Mouse (Mus musculus) limb, embryonic 11.5 days (tissue): ENCODE measurements around the gene Sash1. TPM values are rescaled to one million over a fixed set of nuclear protein-coding genes. Genes with fewer than 3 reads are reported as not detected.

ENCODE experiments used
- ATAC-seq: fragments of 200-750 bp; cut with Nextera tagmentation; 2 replicates; pipeline ENCODE4 v1.8.0; 2017; ENCODE audit warnings: low read depth; ENCODE audit not compliant: insufficient number of reproducible peaks, low FRiP score, low TSS enrichment
- DNase-seq: peaks from one replicate; pipeline ENCODE4 v3.0.0-alpha.2; 2015; ENCODE audit warnings: low spot score
- H3K27ac ChIP-seq: fragments of 300-500 bp; sonication (generic); replicated peaks from 2 replicates; pipeline ENCODE4 v1.5.1; 2014; ENCODE audit warnings: low read depth, mild to moderate bottlenecking, low read length
- H3K27me3 ChIP-seq: fragments of 300-500 bp; sonication (generic); 2 replicates; pipeline ENCODE4 v1.6.1; 2014; ENCODE audit warnings: mild to moderate bottlenecking, low read length, mixed read lengths; ENCODE audit not compliant: control insufficient read depth, insufficient read depth
- H3K36me3 ChIP-seq: fragments of 300-500 bp; sonication (generic); 2 replicates; pipeline ENCODE4 v1.6.1; 2014; ENCODE audit warnings: mild to moderate bottlenecking, low read length, moderate library complexity, mixed read lengths; ENCODE audit not compliant: control insufficient read depth, insufficient read depth
- H3K4me1 ChIP-seq: fragments of 300-500 bp; sonication (generic); 2 replicates; pipeline ENCODE4 v1.6.1; 2014; ENCODE audit warnings: low read length, mixed read lengths; ENCODE audit not compliant: control insufficient read depth, insufficient read depth
- H3K4me2 ChIP-seq: fragments of 300-500 bp; sonication (generic); 2 replicates; pipeline ENCODE4 v1.6.1; 2014; ENCODE audit warnings: low read depth, mild to moderate bottlenecking, moderate library complexity; ENCODE audit not compliant: severe bottlenecking
- H3K4me3 ChIP-seq: fragments of 300-500 bp; sonication (generic); 2 replicates; pipeline ENCODE4 v1.5.1; 2014; ENCODE audit warnings: low read depth, low read length
- H3K9ac ChIP-seq: fragments of 300-500 bp; sonication (generic); 2 replicates; pipeline ENCODE4 v1.6.1; 2014; ENCODE audit warnings: mild to moderate bottlenecking, low read length
- H3K9me3 ChIP-seq: fragments of 300-500 bp; sonication (generic); 2 replicates; pipeline ENCODE4 v1.6.1; 2016; ENCODE audit warnings: low read length; ENCODE audit not compliant: control insufficient read depth
- WGBS: fragments of 180-500 bp; shearing (Covaris S2); extraction: QIAGEN DNeasy Blood & Tissue Kit; methylation state at CpG from one replicate; pipeline ENCODE4 v1.1.7; 2014; 5-methylcytosine and 5-hydroxymethylcytosine counted together
- polyA plus RNA-seq: library from polyadenylated mRNA; unstranded; fragments of >200 nt; fragmentation: Nextera tagmentation; extraction: Ambion mirVana; gene quantifications from 2 replicates; pipeline ENCODE4 v1.2.1, GENCODE M21; 2014

Gene Sash1
- polyA plus RNA-seq, 1 experiment from 2014 or later = 5.2 TPM

DNA sequence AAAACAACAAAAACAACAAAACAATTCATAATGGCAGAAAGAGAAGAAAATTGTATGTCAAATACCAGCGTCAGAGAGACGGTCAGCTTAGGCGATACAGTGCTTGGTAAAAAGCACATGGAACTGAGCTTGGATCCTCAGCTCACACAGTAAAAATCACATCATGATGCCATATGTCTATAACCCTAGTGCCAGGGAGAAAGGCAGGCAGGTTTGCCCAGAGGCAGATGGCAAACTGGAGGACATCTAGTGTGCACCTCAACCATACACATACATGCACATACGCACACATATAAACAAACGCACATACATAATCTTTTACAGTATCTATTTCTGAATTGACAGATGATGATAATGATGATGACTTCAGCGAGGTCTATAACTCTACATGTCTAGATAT, 96.8 kb downstream of the Sash1 start:
- WGBS = 94% methylated on average over 6 of the region's 6 CpGs
- DNase-seq (no peak), ATAC-seq (no peak)
- Histone ChIP-seq H3K27me3 (no peaks in the 10 kb centered on the region), H3K4me2 (no peak overlapping the region), H3K4me1 (peaks cover 2% of the 10 kb centered on the region; the same call in 1 of the 2 replicates), H3K36me3 (no peaks in the 10 kb centered on the region), H3K4me3 (no peak overlapping the region), H3K9me3 (no peaks in the 10 kb centered on the region), H3K9ac (no peak overlapping the region), H3K27ac (no peak overlapping the region)

DNA sequence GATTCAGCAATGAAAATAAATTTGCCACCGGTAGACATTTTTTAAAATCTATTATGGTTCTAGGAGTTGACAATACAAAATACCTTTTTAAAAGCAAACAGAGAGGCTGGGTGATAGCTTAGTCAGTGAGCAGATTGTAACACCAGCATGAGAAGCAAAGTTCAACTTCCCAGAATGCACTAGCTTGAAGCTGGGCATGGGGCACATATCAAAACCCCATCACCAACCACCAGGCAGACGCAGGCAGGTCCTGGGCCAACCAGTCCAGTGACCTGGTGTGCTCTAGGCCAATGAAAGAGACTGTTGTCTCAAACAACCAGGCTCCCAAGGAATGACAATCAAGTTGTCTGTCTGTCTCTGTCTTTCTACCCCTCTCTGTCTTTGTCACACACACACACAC, 98.6 kb downstream of the Sash1 start:
- 0 out of 2 replicates have a peak, but pooled peaks cover 2% of the 10 kb centered on the region for H3K36me3 ChIP-seq

DNA sequence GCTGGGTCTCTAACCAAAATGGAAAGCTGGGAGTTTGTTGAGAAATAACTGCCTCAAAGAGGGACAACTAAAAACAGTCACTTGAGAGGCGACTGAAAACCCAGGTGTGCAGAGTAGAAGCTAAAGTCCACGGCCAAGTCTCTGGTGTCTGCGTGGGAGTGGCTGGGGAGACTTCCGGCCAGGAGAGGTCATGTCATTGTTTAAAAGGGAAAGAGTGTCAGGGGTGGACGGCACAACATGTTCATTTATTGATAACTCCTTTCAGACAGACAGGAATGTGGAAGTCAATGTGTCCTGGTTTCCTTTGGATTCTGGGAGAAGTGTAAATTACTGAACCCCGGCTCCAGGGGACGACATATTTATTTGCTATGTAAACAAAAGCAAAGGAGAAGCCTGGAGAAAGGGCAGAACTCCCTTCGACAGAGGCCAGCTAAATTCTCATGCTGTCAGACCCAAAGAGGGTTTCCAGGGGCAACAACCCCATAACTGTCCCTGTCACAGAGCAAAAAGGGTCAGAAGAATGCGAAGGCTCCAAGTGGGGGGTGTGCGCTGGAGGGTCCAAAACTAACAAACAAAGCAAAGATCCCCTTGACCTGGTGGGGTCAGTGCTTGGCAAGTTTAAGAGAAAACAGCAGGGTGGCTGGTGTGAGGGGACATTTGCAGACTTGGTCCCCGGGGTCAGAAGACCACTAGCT, 100.3 kb downstream of the Sash1 start:
- Histone ChIP-seq H3K9me3 (no peaks in the 10 kb centered on the region), H3K4me1 (peaks cover 2% of the 10 kb centered on the region; the same call in 1 of the 2 replicates), H3K27ac (no peak overlapping the region), H3K27me3 (no peaks in the 10 kb centered on the region), H3K36me3 (0 out of 2 replicates have a peak, but pooled peaks cover 2% of the 10 kb centered on the region), H3K4me2 (no peak overlapping the region), H3K9ac (no peak overlapping the region), H3K4me3 (no peak overlapping the region)
- ATAC-seq (no peak), DNase-seq (no peak)
- 52% methylated on average over 11 of the region's 11 CpGs for WGBS

More for the DNA sequence above, 98.6 kb downstream of the Sash1 start:
- DNase-seq (no peak), ATAC-seq (no peak)
- H3K4me1 ChIP-seq = peaks cover 2% of the 10 kb centered on the region; the same call in 1 of the 2 replicates
- H3K9ac ChIP-seq = no peak overlapping the region
- no peak overlapping the region for H3K4me2 ChIP-seq
- H3K4me3 ChIP-seq = no peak overlapping the region
- no peaks in the 10 kb centered on the region for H3K27me3 ChIP-seq
- no peaks in the 10 kb centered on the region for H3K9me3 ChIP-seq
- no peak overlapping the region for H3K27ac ChIP-seq
- 93% methylated on average over 2 of the region's 2 CpGs for WGBS

GRCm38 (mm10) chr10:8781876-8782372, 103.9 kb downstream of the Sash1 start:
- Histone ChIP-seq H3K36me3 (0 out of 2 replicates have a peak, but pooled peaks cover 2% of the 10 kb centered on the region), H3K4me1 (peaks cover 2% of the 10 kb centered on the region; the same call in 1 of the 2 replicates), H3K27ac (no peak overlapping the region), H3K4me2 (no peak overlapping the region), H3K4me3 (no peak overlapping the region), H3K27me3 (no peaks in the 10 kb centered on the region), H3K9ac (no peak overlapping the region), H3K9me3 (no peaks in the 10 kb centered on the region)
- ATAC-seq (no peak), DNase-seq (no peak)
- WGBS = 80% methylated on average over 10 of the region's 10 CpGs

- DNase-seq (no peak), ATAC-seq (no peak)
- H3K9ac ChIP-seq = no peak overlapping the region
- 0 out of 2 replicates have a peak, but pooled peaks cover 2% of the 10 kb centered on the region for H3K36me3 ChIP-seq
- H3K4me3 ChIP-seq = no peak overlapping the region
- no peak overlapping the region for H3K27ac ChIP-seq
- no peaks in the 10 kb centered on the region for H3K4me1 ChIP-seq
- no peaks in the 10 kb centered on the region for H3K9me3 ChIP-seq
- WGBS = 94% methylated on average over 4 of the region's 4 CpGs
- H3K4me2 ChIP-seq = no peak overlapping the region
- H3K27me3 ChIP-seq = no peaks in the 10 kb centered on the region
Measured at GRCm38 (mm10) chr10:8779842-8780241, 106.0 kb downstream of the Sash1 start.

DNA sequence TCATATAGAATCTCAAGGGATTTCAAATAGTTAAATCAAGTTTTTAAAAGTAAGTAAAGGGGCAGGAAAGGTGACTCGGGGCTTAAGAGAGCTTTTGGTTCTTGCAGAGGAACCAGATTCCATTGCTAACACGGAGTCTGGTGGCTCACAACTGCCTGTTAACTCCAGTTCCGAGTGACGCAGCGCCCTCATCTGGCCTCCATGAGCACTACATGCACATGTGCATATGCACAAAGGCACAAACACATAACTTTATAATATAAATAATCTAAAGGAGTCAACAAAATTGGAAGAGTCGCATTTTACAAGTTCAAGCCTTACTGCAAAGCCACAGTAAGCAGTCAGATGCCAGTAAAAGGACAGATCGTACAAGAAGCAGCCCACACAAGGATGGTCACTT, 107.0 kb downstream of the Sash1 start:
- no peak overlapping the region for H3K9ac ChIP-seq
- H3K27ac ChIP-seq = no peak overlapping the region
- no peaks in the 10 kb centered on the region for H3K9me3 ChIP-seq
- H3K4me1 ChIP-seq = no peaks in the 10 kb centered on the region
- H3K27me3 ChIP-seq = no peaks in the 10 kb centered on the region
- no peak overlapping the region for H3K4me3 ChIP-seq
- H3K36me3 ChIP-seq = 0 out of 2 replicates have a peak, but pooled peaks cover 2% of the 10 kb centered on the region
- 91% methylated on average over 7 of the region's 7 CpGs for WGBS
- H3K4me2 ChIP-seq = no peak overlapping the region
- no peak for ATAC-seq
- DNase-seq = no peak

DNA sequence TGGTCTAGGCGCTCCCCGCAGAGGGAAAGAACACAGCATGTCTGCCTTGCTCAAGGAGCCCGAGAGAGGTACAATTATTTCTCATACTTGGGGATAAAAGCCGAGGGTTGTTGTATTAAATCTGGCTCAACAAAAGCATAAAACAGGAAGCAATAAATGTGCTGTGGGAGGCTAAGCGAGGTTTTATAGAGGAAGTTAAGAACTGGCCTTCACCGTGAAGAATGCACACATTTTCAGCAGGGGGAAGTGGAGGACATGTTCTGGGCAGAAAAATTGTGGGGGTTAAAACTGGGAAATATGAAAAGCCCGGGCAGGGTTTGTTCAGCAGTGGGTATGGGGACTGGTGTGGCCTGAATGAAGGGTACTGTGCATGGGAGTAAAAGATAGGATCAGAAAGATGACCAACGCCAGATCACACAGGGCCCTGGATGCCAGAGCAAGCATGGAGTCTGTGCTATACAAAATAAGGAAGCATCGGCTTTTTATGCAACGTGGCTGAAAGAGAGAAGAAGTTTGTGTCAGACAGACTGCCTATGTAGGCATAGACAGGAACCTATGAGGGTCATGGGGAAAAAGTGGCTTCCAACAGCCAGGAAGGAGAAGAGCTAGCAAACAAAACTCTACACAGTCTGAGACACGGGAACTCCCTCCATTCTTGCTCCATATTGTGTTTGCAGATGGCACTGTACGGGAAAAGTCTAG, 108.2 kb downstream of the Sash1 start:
- no peak for DNase-seq
- no peaks in the 10 kb centered on the region for H3K27me3 ChIP-seq
- no peak overlapping the region for H3K9ac ChIP-seq
- H3K36me3 ChIP-seq = 0 out of 2 replicates have a peak, but pooled peaks cover 1% of the 10 kb centered on the region
- no peak for ATAC-seq
- H3K4me1 ChIP-seq = no peaks in the 10 kb centered on the region
- no peak overlapping the region for H3K4me2 ChIP-seq
- WGBS = 81% methylated on average over 12 of the region's 12 CpGs
- no peak overlapping the region for H3K4me3 ChIP-seq
- no peak overlapping the region for H3K27ac ChIP-seq
- no peaks in the 10 kb centered on the region for H3K9me3 ChIP-seq

DNA sequence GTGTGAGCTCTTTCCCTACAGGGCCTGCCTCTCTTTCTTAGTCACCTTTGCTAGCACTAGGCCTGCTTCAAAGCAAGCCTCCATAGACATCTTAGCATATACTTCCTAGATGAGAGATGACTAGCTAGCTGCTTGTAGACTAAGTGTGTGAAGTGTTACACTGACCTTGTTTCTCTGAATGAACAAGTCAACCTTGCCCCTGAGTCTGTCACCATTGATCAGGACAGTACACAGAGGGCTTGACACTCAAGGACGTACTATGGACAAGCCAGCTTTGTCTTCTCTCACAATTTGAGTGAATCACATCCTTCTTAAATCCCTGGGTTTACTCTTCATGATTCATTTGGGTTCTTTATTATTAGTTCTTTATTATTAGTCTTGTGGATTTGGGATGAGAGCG, 109.1 kb downstream of the Sash1 start:
- Histone ChIP-seq H3K4me2 (no peak overlapping the region), H3K27ac (no peak overlapping the region), H3K36me3 (no peaks in the 10 kb centered on the region), H3K4me1 (no peaks in the 10 kb centered on the region), H3K4me3 (no peak overlapping the region), H3K9me3 (no peaks in the 10 kb centered on the region), H3K27me3 (no peaks in the 10 kb centered on the region), H3K9ac (no peak overlapping the region)
- ATAC-seq = no peak
- 92% methylated on average over 2 of the region's 2 CpGs for WGBS
- no peak for DNase-seq
